Mouse (Mus musculus): Measurements from ENCODE around the gene Spon1.

GRCm38 (mm10) chr7:113818116-113818515 is 52.3 kb downstream of the Spon1 start:
- TF ChIP-seq EP300 (IDR thresholded peaks at IDR 0.05; ENCODE audit: low read depth in 1 of 2, low read length in 2 of 2): no peak
- TF ChIP-seq CTCF (IDR thresholded peaks at IDR 0.05 in 2 of 3, conservative IDR thresholded peaks at IDR 0.05 in 1 of 3; ENCODE audit: control insufficient read depth in 1 of 3, insufficient read depth in 1 of 3, low read depth in 2 of 3, low read length in 3 of 3, poor library complexity in 1 of 3, severe bottlenecking in 1 of 3): no peak
- no peak for TF ChIP-seq POLR2A (IDR thresholded peaks at IDR 0.05; ENCODE audit: control insufficient read depth in 1 of 2, insufficient read depth in 1 of 2, low read depth in 1 of 2, low read length in 2 of 2, poor library complexity in 1 of 2)
- TF ChIP-seq CHD2 (IDR thresholded peaks at IDR 0.05; ENCODE audit: low read length): no peak
- TF ChIP-seq USF1 (IDR thresholded peaks at IDR 0.05; ENCODE audit: low read depth, low read length): no peak
- TF ChIP-seq POLR2AphosphoS5 (IDR thresholded peaks at IDR 0.05; ENCODE audit: borderline replicate concordance, low read depth, low read length): no peak
- no peak for TF ChIP-seq MAX (IDR thresholded peaks at IDR 0.05; ENCODE audit: low read length)

All from MEL (cell line).